Mouse (Mus musculus) left cerebral cortex, adult 18-20 months (tissue): ENCODE results near the gene Kif15. TPM values are rescaled to one million over a fixed set of nuclear protein-coding genes. Genes with fewer than 3 reads are reported as not detected.

ENCODE experiments used
- DNase-seq, 2 experiments: peaks; one replicate each; pipeline ENCODE4 v3.0.0; 2021 to 2022; ENCODE audit warnings: low spot score in 2 of 2, mixed read lengths in 1 of 2
- long read RNA-seq, 2 experiments: library from polyadenylated mRNA; stranded (forward); transcript quantifications; one replicate each; pipeline ENCODE4 v2.0.0; 2021
- total RNA-seq, 2 experiments: library from RNA; stranded (reverse); gene quantifications; 2 replicates each; pipeline ENCODE4 v1.2.3; 2021

Gene Kif15
- under 1 TPM; 0.56 to 0.58 TPM for total RNA-seq
- long read RNA-seq, experiment 1: 0 reads
- long read RNA-seq, experiment 2: 0 reads

DNA sequence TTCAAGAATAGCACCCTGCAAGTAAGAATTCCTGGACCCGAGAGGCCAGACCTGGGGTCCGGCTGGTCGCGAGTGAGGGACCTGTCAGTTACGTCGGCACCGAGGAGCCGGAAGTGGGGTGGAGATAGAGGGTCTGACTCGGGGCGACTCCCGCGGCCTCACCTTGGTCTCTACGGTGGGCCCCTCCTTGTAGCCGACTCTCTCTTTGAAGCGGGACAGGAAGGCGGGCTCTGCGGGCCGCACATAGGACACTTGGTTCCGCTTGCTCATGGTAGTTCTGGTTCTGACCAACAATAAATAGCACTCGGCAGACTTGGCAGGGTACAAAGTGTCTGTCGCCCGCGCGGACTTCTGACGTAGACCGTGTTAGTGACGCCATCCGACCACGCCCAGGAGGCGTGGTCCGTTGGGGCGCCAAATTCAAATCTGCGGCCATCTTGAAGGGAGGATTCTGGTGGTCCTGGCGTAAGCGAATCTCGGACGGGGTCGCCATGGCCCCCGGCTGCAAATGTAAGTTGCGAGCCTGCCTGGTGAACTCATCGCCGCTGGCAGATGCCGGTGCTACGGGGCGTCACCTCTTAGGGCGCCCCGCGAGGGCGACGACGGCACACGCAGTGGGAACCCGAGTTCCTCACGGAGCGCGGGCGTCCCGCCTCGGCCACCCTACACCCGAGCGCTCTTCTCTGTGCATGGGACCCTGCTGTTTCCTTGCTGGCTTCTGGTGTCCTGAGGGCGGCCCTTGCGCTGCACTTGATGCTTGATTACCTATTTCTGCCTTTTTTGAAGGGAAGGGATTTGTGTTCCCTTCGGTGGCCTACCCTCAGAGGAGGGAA lies at the start of gene Kif15, which contains the start of gene 1110059G10Rik:
Gene Kif15, plus strand, starts transcription at position 404 of the 833 bp plus-strand sequence.
Gene 1110059G10Rik, minus strand, starts transcription at position 358 of the 833 bp plus-strand sequence.
- DNase-seq: peak; percentile 89 to 94

DNA sequence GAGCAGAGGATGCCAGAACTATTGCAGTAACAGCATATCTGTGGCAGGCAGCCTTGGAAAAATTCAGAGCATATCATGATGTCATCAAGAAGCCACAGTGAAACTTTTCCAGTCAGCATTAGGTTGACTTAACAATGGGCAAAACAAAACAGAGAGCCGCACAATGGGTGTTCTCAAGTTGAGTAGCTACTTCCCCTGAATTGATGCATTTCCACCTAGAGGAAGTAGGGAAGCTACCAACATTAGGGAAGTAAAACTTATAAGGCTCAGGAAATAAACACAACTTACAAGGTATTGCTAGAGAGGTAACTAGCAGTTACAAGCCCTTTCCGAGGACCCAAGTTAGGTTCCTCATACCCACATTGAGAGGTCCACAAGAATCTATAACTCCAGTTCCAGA lies 49.8 kb upstream of the Kif15 start:
- no peak for DNase-seq

DNA sequence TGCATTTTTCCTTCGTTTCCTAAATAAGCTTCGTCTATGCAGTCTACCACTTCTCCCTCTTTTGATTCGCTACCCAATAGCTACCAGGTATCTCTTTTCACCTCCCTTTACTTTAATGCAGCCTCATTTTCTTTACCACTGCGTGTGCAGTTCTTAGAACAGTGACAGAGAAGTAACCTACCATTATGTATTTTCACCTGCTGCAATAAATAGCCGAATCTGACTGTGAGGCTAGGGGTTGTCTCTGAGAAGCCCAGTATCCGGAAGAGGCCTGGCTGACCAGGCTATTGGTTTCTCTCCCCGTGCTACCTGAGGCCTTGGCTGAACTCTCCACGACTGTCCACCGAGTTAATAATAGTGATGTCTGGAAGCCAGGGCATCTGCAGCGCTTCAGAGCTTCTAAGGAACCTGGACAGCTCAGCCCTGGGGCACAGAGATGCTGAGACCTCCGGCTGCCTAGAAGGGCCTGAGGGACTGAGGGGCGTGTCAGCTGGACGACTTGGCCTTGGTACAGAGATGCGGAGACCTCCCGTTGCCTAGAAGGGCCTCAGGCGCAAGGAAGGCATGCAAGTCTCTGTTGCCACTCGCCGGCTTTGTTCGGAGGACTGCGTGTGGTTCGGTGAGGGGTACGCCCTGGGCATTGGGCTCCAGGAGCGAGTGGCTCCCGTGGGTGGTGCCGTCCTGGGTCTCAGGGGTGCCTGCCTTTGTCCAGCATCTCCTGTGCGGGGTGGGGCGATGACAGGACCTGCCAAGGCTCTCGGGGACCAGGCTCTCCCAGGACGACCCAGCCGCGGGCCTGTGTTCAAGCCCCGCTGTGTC lies 47.9 kb upstream of the Kif15 start:
- peak; percentile 28 to 29 for DNase-seq

DNA sequence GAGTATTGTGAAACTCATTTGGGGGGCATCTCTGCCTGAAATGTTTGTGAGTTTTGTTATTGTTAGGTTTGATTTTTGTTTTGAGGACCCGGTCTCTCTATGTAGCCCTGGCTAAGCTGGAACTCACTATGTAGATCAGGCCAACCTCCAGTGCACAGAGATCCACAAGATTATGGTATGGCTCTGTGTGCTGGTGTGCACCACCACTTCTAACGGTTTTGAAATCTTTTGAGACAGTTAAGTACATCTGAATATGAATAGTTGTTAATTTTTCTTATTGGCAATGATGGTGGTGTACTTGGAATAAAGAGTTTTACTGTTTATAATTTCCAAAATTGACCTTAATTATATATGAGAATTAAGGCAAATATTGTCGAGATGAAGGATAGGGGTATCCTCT lies 28.4 kb upstream of the Kif15 start:
- DNase-seq: no peak

DNA sequence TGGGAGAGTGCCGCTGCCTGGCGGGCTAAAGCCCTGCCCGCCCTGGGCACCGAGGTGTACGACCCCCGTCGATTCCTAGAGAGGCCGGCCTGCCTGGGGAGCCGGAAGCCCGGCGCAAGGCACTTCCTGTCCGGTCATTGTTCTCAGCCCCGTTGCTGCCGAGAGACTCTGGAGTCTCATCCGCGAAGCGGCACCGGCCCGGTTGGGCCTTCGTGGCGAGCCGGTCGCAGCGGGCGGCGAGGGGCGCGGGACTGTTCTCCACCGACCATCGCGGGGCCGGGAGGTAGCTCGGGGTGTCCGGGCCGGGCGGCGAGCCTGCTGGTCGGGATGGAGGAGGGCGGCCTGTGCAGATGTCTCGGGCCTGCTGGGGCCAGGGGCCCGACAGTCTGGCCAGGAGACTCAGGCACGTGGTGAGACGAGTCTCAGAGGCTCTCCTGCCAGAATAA lies 27.9 kb upstream of the Kif15 start, which contains the start of gene Zfp105:
Gene Zfp105, plus strand, starts transcription at position 137 of the 446 bp plus-strand sequence.
- DNase-seq: peak; percentile 51 to 61

DNA sequence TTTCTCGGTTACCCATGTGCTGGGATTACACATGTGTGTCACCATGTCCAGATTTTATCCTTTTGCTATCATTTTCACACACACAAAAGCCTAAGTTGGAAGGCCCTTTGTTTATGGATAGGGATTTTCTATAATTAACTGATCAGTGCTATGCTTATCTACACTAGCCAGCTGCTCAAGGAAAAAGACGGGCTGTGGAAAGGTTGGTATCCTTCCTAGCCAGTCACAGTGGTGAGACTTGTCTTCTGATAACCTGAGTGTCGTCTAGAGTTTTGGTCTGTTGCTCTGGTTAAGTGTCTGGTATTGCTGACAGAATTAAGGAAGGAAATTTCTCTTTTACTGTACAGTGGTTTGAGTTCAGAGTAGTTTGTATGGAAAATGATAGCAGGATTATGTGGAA lies 21.9 kb upstream of the Kif15 start:
- no peak for DNase-seq

DNA sequence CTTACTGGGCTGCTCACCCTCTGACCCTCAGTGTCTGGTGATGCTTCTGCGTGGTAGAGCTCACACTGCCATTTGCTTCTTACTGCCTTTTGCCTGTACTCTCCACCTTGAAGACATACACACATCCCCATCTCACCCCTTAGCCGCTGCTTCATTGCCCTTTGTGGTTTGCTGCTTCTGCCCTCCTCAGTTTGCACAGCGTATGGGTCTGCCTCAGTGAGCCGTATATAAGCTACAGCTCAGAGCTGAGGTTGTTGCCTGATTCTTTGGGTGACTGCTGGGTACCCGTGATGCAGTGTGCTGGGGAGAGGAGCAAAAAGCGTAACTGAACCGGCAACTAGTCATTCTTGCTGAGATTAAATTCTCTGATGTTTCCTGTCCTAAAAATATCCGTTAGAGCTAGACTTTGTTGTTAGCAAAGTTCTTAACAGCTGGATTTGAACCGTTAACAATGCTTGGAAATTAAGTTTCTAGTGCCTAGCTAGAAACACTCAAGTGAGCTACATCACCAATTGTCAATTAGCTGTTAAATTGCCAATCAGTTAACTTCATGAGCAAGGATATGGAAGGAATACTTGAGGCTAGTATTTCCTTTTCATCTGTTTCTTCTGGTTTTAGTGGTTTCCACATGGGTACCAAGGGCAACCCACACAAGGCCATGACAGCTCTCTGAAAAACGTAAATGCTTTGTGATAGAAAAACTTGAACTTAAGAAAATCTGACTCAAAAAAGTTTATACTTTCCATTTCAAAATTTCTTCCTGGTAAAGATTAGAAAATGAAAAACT lies 47.8 kb downstream of the Kif15 start:
- DNase-seq: no peak

DNA sequence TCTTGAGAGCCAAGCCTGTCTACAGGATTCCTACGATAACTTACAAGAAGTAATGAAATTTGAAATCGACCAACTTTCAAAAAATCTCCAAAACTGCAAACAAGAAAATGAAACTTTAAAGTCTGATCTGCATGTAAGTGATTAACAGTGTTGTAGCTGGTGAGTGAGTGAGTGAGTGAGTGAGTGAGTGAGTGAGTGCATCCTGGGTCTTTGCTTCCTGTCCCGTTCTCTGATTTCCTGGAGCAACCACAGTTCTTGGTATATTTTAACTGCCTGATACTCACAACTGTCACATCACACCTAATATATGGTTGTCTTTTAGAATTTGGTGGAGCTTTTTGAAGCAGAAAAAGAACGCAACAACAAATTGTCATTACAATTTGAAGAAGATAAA lies 48.3 kb downstream of the Kif15 start:
- no peak for DNase-seq

DNA sequence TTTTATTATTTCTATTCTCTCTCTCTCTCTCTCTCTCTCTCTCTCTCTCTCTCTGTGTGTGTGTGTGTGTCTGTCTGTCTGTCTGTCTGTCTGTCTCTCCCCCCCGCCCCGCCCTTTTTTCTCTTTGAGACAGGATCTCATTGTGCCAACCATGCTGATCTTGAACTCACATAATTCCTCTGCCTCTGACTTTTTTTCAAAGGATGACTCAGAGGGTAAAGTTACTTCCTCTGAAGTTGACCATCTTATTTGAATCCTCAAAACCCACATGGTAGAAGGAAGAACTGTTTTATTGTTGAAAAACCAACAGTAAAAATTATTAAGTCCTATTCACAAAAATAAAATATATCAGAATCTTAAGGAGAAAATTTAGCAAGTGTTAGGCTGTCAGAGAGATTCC lies 53.9 kb downstream of the Kif15 start:
- DNase-seq: no peak

DNA sequence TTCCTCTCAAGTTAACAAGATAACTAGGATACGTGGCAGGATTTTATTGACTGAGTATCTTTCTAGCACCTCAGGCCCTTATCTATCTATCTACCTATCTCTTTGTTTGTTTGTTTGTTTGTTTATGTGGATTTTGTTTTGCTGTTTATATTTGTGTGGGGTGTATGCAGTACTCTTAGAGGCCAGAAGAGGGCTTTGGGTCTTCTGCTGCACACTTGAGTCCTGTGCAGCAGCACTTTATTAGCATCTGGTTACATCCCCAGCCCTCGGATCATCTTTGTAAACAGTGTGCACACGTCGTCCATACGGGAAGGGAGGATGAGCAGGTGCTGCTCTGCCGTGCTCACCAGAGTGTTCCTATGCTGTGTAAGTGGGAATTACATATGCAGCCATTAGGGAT lies 55.2 kb downstream of the Kif15 start:
- DNase-seq: no peak

DNA sequence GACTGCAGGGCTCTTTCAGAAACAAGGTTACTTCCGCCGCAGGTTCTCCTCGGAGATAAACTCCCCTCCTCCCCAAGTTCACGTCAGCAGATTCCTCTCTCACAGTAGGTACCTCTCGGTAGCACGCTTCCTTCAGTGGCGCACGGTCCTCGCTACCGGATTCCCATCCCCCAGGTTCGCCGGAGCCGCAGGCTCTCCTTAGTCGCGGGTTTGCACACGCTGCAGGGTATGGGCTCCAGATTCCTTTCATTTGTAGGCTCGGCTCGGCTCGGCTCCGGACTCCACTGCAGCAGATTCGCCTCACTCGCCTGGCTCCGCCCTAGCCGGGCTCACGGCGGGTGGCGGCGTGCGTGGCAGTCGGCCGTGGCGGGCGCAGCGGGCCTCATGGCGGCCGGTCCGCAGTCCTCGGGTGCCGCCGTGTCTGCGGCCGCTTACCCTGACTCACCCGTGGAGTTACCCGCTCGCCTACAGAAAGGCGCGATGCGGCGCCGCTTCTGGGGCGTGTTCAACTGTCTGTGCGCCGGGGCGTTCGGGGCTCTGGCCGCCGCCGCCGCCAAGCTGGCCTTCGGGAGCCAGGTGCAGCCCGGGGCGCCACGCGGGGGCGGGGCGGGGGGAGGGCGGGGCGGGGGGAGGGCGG lies 70.3 kb downstream of the Kif15 start, which contains the start of gene Tmem42:
Gene Tmem42, plus strand, starts transcription at position 332 of the 637 bp plus-strand sequence.
- DNase-seq: peak; percentile 75 to 89

DNA sequence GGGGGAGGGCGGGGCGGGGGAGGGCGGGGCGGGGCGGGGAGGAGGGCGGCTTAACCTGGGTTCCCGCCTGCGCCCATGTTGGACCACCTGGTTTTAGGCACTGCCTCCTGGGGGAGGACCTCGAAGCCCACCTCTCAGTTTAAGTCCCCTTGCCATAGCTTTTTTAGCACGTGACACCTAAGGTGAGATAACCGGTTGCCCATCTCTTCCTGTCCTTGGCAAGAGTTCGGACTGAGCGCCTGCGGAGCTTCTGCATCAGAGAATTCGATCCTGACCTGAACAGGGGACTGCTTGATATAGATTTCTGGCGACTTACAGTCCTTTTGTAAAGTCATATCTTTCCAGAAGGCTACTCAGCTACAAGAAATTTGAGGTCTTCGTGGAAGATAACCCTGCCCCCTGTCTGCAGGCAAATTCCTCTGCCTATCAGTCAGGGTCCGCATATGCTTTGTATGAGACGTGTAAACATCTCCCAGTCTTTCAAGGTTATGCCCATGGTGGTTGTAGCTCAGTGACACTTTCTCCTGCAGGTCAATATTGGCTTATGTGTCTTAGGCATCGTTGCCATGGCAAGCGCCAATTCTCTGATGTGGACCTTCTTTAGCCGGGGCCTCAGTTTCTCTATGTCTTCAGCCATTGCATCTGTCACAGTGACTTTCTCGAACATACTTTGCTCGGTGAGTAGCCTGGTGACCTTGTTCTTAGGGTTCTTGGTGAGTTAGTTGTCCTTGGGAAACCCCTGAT lies 71.0 kb downstream of the Kif15 start:
- DNase-seq: peak in 1 of 2 experiments; percentile 8

DNA sequence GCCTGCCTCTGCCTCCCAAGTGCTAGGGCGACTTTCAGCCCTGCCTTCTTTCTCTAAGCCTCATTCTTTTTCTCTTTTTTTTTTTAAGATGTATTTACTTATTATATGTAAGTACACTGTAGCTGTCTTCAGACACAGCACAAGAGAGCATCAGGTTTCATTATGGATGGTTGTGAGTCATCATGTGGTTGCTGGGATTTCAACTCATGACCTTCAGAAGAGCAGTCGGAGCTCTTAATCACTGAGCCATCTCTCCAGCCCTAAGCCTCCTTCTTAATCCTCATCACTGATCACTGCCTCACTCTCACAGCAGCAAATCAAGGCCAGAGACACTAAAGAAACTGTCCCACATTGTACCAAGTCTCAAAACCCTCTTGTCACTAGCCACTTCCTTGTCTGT lies 73.4 kb downstream of the Kif15 start:
- no peak for DNase-seq

DNA sequence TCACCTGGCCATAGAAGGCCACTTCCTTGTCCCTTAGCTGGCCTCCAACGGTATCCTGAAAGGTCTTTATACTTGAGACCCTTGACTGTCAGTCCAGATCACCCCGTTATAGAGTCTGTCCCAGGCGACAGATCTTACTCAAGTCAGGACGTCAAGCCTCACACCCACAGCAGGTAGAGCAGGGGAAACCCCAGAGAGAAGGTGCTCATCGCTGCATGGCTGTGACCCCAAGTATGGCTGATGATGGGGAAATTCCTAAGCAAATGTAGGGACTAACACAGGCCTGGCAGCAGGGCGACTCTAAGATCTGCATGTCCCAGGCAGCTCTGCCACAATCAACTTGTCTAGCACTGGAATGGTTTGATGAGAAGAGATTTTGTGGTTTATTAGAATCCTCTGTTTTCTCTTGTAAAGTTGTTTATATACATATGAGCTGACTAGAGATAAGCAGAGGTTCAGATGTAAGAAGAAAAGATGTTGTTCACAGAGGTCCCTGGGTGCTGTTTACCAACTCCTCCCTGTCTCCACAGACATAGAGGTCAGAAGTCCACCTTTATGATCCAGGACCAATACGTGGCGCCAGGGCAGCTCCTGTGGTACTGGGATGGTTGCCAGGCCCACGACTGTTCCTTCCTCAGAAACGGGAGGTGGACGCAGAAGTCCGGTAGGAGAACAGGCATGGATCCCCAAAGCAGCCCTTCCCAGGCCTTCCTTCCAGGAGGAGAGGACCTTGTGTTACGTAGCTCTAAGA lies 80.8 kb downstream of the Kif15 start:
- DNase-seq: no peak

DNA sequence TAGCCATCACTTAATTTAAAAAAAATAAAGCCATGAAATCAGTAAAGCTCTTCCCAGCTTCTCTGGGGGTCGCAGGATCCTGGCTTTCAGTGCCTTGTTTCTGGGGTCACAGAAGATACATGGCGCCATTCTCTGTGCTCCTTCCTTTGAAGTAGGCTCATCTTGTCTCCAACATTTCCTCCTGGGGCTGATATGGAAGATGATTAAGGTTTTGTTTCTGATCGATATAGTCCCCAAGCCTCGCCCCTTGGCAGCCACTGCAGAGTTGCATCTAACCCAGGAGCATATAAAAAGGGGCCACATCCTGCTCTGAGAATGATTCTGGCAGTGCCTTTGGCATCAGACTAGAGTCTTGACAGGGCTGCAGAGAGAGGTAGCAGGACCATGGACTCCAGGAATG lies 83.6 kb downstream of the Kif15 start, which contains the start of gene Tgm4:
Gene Tgm4, plus strand, starts transcription at position 301 of the 400 bp plus-strand sequence.
- no peak for DNase-seq

DNA sequence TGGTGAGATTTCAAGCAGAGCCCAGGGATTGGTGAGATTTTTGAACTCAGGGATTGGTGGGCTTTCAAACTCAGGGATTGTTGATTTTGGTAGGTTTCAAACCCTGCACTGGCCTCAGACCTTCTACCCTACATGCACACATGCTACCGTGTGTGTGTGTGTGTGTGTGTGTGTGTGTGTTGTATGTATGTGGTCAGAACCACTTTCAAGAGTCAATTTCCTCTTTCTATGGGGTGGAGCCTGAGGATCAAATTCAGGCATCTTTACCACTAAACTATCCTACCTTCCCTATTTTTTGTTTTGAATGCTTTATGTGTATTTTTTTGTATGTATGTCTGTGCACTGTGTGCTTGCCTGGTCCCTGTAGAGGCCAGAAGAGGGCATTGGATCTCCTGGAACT lies 96.8 kb downstream of the Kif15 start:
- no peak for DNase-seq

DNA sequence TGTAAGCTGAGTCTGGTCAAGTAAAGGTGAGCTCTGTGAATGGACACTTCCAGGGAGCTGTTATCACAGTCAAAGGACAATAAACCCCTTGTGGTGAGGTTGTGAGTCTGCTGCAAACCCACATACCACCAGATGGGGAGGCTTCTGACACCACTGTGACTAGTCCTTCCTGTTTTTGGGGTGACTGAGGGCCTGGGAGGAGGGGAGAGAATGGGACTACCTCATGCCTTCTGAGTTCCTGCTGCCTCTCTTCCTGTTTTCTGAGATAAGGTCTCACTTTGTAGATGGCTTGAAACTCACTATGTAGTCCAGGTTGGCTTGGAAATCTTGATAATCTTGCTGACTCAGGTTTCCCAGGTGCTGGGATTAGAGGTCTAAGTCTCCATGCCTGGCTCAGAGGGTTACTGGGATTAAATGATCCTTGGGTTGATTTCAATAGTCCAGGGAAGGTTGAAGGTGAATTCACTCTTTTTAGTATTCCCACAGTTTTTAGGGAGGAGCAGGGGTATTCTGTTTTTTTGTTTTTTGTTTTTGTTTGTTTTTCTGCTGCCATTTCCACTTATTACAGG lies 108.0 kb downstream of the Kif15 start:
- no peak for DNase-seq

DNA sequence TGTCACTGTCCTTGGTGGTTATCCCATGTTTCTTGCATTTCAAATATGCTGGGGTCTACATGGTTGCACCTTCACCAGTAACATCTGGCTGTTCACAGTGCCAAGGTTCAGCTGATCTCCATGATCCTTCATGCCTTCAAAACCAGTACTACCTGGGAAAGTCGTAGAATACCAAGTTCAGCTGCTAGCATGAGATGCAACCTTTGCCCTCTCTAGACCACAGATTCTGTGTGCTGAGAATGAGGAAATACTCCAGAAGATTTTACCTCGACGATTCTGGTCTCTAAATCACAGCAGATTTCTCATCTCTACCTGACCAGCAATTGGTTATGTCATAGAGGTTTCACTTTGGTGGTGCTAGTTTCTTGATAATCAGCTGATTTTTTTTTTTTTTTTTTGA lies 109.3 kb downstream of the Kif15 start:
- DNase-seq: no peak
